Mouse (Mus musculus) midbrain, embryonic 15.5 days (tissue): ENCODE results near the gene Gucy2e. TPM values are rescaled to one million over a fixed set of nuclear protein-coding genes. Genes with fewer than 3 reads are reported as not detected.

ENCODE experiments used
- polyA plus RNA-seq: library from polyadenylated mRNA; unstranded; fragments of >200 nt; fragmentation: Nextera tagmentation; extraction: Ambion mirVana; gene quantifications from 2 replicates; pipeline ENCODE4 v1.2.1, GENCODE M21; 2015

Gene Gucy2e
- polyA plus RNA-seq, 1 experiment from 2014 or later: 0.75 TPM

Other genes with a start within 250 kb of the Gucy2e start
- 16.9 and 18.7 TPM in 2 replicates for gene Pfas, start 228.6 kb downstream of the Gucy2e start, polyA plus RNA-seq
- 67.0 and 73.5 TPM in 2 replicates for gene Ctc1, start 221.1 kb downstream of the Gucy2e start, polyA plus RNA-seq
- gene Aurkb, start 191.4 kb downstream of the Gucy2e start, polyA plus RNA-seq: 17.7 and 23.9 TPM in 2 replicates
- 20.5 and 21.2 TPM in 2 replicates for gene Borcs6, start 177.3 kb downstream of the Gucy2e start, polyA plus RNA-seq
- gene Tmem107, start 166.2 kb downstream of the Gucy2e start, polyA plus RNA-seq: 33.5 and 37.7 TPM in 2 replicates
- gene Vamp2, start 148.5 kb downstream of the Gucy2e start, polyA plus RNA-seq: 319 and 333 TPM in 2 replicates
- gene Per1, start 141.8 kb downstream of the Gucy2e start, polyA plus RNA-seq: 11.3 and 12.3 TPM in 2 replicates
- gene Hes7, start 116.6 kb downstream of the Gucy2e start, polyA plus RNA-seq: 0.86 and 0.89 TPM in 2 replicates
- gene 9130213A22Rik, start 114.4 kb downstream of the Gucy2e start, polyA plus RNA-seq: 0.24 and 0.27 TPM in 2 replicates
- 6.3 and 8.0 TPM in 2 replicates for gene Aloxe3, start 111.1 kb downstream of the Gucy2e start, polyA plus RNA-seq
- 0.28 and 0.41 TPM in 2 replicates for gene Alox12b, start 80.0 kb downstream of the Gucy2e start, polyA plus RNA-seq
- 0.25 and 0.87 TPM in 2 replicates for gene Alox8, start 39.2 kb downstream of the Gucy2e start, polyA plus RNA-seq
- 22.1 and 22.2 TPM in 2 replicates for gene Cntrob, start 86.7 kb upstream of the Gucy2e start, polyA plus RNA-seq
- gene Trappc1, start 86.9 kb upstream of the Gucy2e start, polyA plus RNA-seq: 182 and 184 TPM in 2 replicates
- 4.1 and 4.9 TPM in 2 replicates for gene Kcnab3, start 89.2 kb upstream of the Gucy2e start, polyA plus RNA-seq
- 278 and 308 TPM in 2 replicates for gene Rnf227, start 103.4 kb upstream of the Gucy2e start, polyA plus RNA-seq
- 98.2 and 102 TPM in 2 replicates for gene Chd3, start 132.4 kb upstream of the Gucy2e start, polyA plus RNA-seq
- gene Naa38, start 158.5 kb upstream of the Gucy2e start, polyA plus RNA-seq: 96.8 and 101 TPM in 2 replicates
- gene Cyb5d1, start 158.6 kb upstream of the Gucy2e start, polyA plus RNA-seq: 32.7 and 33.5 TPM in 2 replicates
- 6.5 and 7.0 TPM in 2 replicates for gene Tmem88, start 161.2 kb upstream of the Gucy2e start, polyA plus RNA-seq
- gene Kdm6b, start 176.6 kb upstream of the Gucy2e start, polyA plus RNA-seq: 41.3 and 45.3 TPM in 2 replicates